Mouse (Mus musculus): ENCODE data around the gene 4930524J08Rik. TPM values are rescaled to one million over a fixed set of nuclear protein-coding genes. Genes with fewer than 3 reads are reported as not detected.

Gene 4930524J08Rik
- total and polyA plus RNA-seq, 3 experiments, result 0.50 to 5.8 (median 0.72) TPM

DNA sequence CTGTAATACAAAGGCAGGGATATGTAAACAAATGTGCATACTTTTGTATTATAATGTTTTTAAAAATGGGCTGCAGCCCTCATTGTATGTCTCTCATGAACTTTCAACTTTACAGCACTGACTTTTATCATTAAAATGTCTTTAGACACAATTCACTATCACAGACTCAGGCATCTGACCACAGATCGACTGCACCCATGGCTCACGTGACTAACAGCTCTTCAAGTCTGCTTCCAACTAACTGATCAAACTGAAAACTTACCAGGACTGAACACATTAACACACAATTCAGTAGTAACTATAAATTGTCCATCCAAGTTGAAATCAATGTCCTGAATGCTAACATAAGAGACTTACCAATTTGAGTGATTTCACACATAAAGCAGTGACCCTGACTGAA is 18.9 kb upstream of the 4930524J08Rik start:
- no peak overlapping the region for H3K27ac ChIP-seq (ENCODE audit: insufficient read depth, low read depth)
- no peak overlapping the region for H3K4me3 ChIP-seq (replicated peaks in 1 of 3; ENCODE audit: low read depth in 2 of 3, low read length in 2 of 3, poor library complexity in 1 of 3)
- TF ChIP-seq UBTF (IDR thresholded peaks at IDR 0.05; ENCODE audit: low read depth, low read length) (no peak), KAT2A (IDR thresholded peaks at IDR 0.05; ENCODE audit: insufficient replicate concordance, low read length) (no peak), PAX5 (IDR thresholded peaks at IDR 0.05; ENCODE audit: low read length) (no peak), RAD21 (IDR thresholded peaks at IDR 0.05; ENCODE audit: low read depth, low read length) (no peak), MXI1 (IDR thresholded peaks at IDR 0.05; ENCODE audit: low read depth, low read length) (no peak)
- no peak overlapping the region for H3K9ac ChIP-seq (ENCODE audit: insufficient read depth, low read depth)
- no peak for DNase-seq (ENCODE audit: extremely low read depth)
- H3K79me2 ChIP-seq (replicated peaks; ENCODE audit: control insufficient read depth, extremely low read depth, insufficient read depth, poor library complexity, severe bottlenecking), result peaks cover 3% of the 10 kb centered on the region
- no peak overlapping the region for H3K4me2 ChIP-seq (ENCODE audit: insufficient read depth, low read depth, poor library complexity, severe bottlenecking)
- dilution Hi-C loops (cut with MboI; ENCODE audit: extremely low pct_ligation_motif_present, extremely low pct_unique_long_range_greater_than_20kb, low sequenced_read_pairs) (no loop called here), in situ Hi-C loops (cut with MboI; ENCODE audit: low pct_ligation_motif_present, low pct_unique_long_range_greater_than_20kb, low sequenced_read_pairs) (no loop called here)
- peaks cover 30 to 66% of the 10 kb centered on the region in 2 experiments for H3K36me3 ChIP-seq (replicated peaks in 1 of 2; ENCODE audit: control insufficient read depth in 1 of 2, insufficient read depth in 1 of 2, low read length in 1 of 2)
- H3K9me3 ChIP-seq (replicated peaks; ENCODE audit: low read length), result no peaks in the 10 kb centered on the region
- no peaks in the 10 kb centered on the region for H3K4me1 ChIP-seq (ENCODE audit: control insufficient read depth in 1 of 2, insufficient read depth in 2 of 2)
- H3K27me3 ChIP-seq (replicated peaks), result no peaks in the 10 kb centered on the region

DNA sequence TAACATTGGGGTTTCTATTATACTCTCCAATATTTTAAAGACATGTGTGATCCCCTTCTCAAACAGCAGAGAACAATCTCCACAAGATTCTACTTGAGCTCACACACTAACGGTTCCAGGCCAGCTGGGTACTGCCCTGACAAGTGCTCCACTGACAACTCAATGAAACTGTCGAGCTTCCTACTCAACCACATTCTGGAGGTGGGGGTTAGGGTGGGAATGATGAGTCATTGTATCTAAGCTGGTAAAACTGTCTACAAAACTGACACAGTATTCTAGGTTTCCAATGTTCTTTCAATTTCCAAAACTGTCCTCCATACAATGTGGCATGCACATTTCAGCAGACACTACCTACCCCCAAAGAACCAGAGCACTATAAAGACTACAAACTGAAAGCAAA is 4.9 kb upstream of the 4930524J08Rik start:
- H3K27ac ChIP-seq (ENCODE audit: insufficient read depth, low read depth), result peak overlapping the region; percentile 17; the same call in 1 of the 2 replicates
- H3K27me3 ChIP-seq (replicated peaks), result no peaks in the 10 kb centered on the region
- TF ChIP-seq UBTF (IDR thresholded peaks at IDR 0.05; ENCODE audit: low read depth, low read length) (no peak), POLR2AphosphoS2 (IDR thresholded peaks at IDR 0.05; ENCODE audit: low read depth, low read length) (no peak), EP300 (IDR thresholded peaks at IDR 0.05; ENCODE audit: low read length) (no peak), USF1 (IDR thresholded peaks at IDR 0.05; ENCODE audit: low read depth, low read length) (no peak), NELFE (IDR thresholded peaks at IDR 0.05; ENCODE audit: low read depth, low read length) (no peak), CTCF (conservative IDR thresholded peaks at IDR 0.05 in 1 of 2, IDR thresholded peaks at IDR 0.05 in 1 of 2; ENCODE audit: low read depth in 2 of 2, low read length in 2 of 2) (no peak)
- peaks cover 6 to 36% of the 10 kb centered on the region in 2 experiments; a peak in 3 of 4 replicates for H3K4me1 ChIP-seq (ENCODE audit: control insufficient read depth in 1 of 2, insufficient read depth in 2 of 2)
- H3K4me3 ChIP-seq (replicated peaks in 1 of 3; ENCODE audit: low read depth in 2 of 3, low read length in 2 of 3, poor library complexity in 1 of 3), result no peak overlapping the region
- peak overlapping the region; percentile 88 for H3K4me2 ChIP-seq (ENCODE audit: insufficient read depth, low read depth, poor library complexity, severe bottlenecking)
- peak overlapping the region; percentile 39; the same call in 1 of the 2 replicates for H3K9ac ChIP-seq (ENCODE audit: insufficient read depth, low read depth)
- peak; percentile 35 for DNase-seq (ENCODE audit: extremely low read depth)
- H3K36me3 ChIP-seq (replicated peaks in 1 of 2; ENCODE audit: control insufficient read depth in 1 of 2, insufficient read depth in 1 of 2, low read length in 1 of 2), result peaks cover 16 to 47% of the 10 kb centered on the region in 2 experiments
- dilution Hi-C loops (cut with MboI; ENCODE audit: extremely low pct_ligation_motif_present, extremely low pct_unique_long_range_greater_than_20kb, low sequenced_read_pairs), result no loop called here
- H3K9me3 ChIP-seq (replicated peaks; ENCODE audit: low read length), result no peaks in the 10 kb centered on the region
- peaks cover 81% of the 10 kb centered on the region for H3K79me2 ChIP-seq (replicated peaks; ENCODE audit: control insufficient read depth, extremely low read depth, insufficient read depth, poor library complexity, severe bottlenecking)
- in situ Hi-C loops (cut with MboI; ENCODE audit: low pct_ligation_motif_present, low pct_unique_long_range_greater_than_20kb, low sequenced_read_pairs), result no loop called here

DNA sequence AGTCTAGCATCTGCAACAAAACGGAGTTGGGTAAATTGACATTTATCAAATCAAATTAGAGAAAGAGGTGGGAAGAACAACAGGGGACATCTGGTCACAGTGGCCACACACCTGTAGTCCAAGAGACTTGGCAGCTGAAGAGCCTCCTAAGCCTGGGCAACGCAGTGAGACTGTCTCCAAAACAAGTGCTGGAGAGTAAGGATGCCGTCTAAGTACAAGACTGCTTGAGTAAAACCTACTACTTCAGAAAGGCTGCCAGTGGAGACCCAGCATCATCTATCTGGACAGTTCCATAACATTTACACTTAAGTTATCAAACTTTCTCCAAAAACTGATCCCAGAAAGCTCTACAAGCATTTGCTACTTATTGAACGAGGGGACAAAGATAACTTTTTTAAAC is 3.8 kb upstream of the 4930524J08Rik start:
- Histone ChIP-seq H3K79me2 (replicated peaks; ENCODE audit: control insufficient read depth, extremely low read depth, insufficient read depth, poor library complexity, severe bottlenecking) (peaks cover 73% of the 10 kb centered on the region), H3K27me3 (replicated peaks) (no peaks in the 10 kb centered on the region), H3K4me3 (replicated peaks in 1 of 3; ENCODE audit: low read depth in 2 of 3, low read length in 2 of 3, poor library complexity in 1 of 3) (peak overlapping the region in 2 of 3 experiments; percentile 15 to 23), H3K4me1 (ENCODE audit: control insufficient read depth in 1 of 2, insufficient read depth in 2 of 2) (peaks cover 6 to 31% of the 10 kb centered on the region in 2 experiments; a peak in 3 of 4 replicates), H3K9me3 (replicated peaks; ENCODE audit: low read length) (no peaks in the 10 kb centered on the region), H3K27ac (ENCODE audit: insufficient read depth, low read depth) (no peak overlapping the region), H3K9ac (ENCODE audit: insufficient read depth, low read depth) (peak overlapping the region; percentile 39; the same call in 1 of the 2 replicates), H3K36me3 (replicated peaks in 1 of 2; ENCODE audit: control insufficient read depth in 1 of 2, insufficient read depth in 1 of 2, low read length in 1 of 2) (peaks cover 13 to 39% of the 10 kb centered on the region in 2 experiments), H3K4me2 (ENCODE audit: insufficient read depth, low read depth, poor library complexity, severe bottlenecking) (peak overlapping the region; percentile 94)
- dilution Hi-C loops (cut with MboI; ENCODE audit: extremely low pct_ligation_motif_present, extremely low pct_unique_long_range_greater_than_20kb, low sequenced_read_pairs), result no loop called here
- DNase-seq (ENCODE audit: extremely low read depth), result no peak
- in situ Hi-C loops (cut with MboI; ENCODE audit: low pct_ligation_motif_present, low pct_unique_long_range_greater_than_20kb, low sequenced_read_pairs), result no loop called here
- TF ChIP-seq NRF1 (IDR thresholded peaks at IDR 0.05; ENCODE audit: low read depth, low read length) (no peak), POLR2AphosphoS2 (IDR thresholded peaks at IDR 0.05; ENCODE audit: low read depth, low read length) (no peak), IRF4 (IDR thresholded peaks at IDR 0.05; ENCODE audit: low read depth, low read length) (no peak), HCFC1 (IDR thresholded peaks at IDR 0.05; ENCODE audit: low read depth, low read length) (no peak), SIN3A (IDR thresholded peaks at IDR 0.05; ENCODE audit: low read length) (no peak), NELFE (IDR thresholded peaks at IDR 0.05; ENCODE audit: low read depth, low read length) (no peak), KAT2A (IDR thresholded peaks at IDR 0.05; ENCODE audit: insufficient replicate concordance, low read length) (no peak), POLR2A (IDR thresholded peaks at IDR 0.05; ENCODE audit: low read depth, low read length) (no peak), ZNF384 (IDR thresholded peaks at IDR 0.05; ENCODE audit: low read depth, low read length) (no peak), MEF2A (IDR thresholded peaks at IDR 0.05; ENCODE audit: borderline replicate concordance, low read depth, low read length) (no peak), JUND (conservative IDR thresholded peaks at IDR 0.05; ENCODE audit: low read depth, low read length) (no peak), EP300 (IDR thresholded peaks at IDR 0.05; ENCODE audit: low read length) (no peak)
